Mouse (Mus musculus) E14TG2a.4 (cell line): Measurements from ENCODE around the gene Nbl1.

Experiments used
- H3K27me3 ChIP-seq: 2 replicates; pipeline ENCODE4 v1.6.1; 2014; ENCODE audit warnings: low read length, control low read depth; ENCODE audit not compliant: insufficient read depth
- H3K36me3 ChIP-seq: 2 replicates; pipeline ENCODE4 v1.6.1; 2014; ENCODE audit warnings: low read length, control low read depth; ENCODE audit not compliant: insufficient read depth
- H3K4me1 ChIP-seq: replicated peaks from 2 replicates; pipeline ENCODE4 v1.6.1; 2014; ENCODE audit warnings: low read depth, low read length, control low read depth
- H3K4me3 ChIP-seq: replicated peaks from 2 replicates; pipeline ENCODE4 v1.5.1; 2014; ENCODE audit warnings: mild to moderate bottlenecking, low read length
- H3K9me3 ChIP-seq: 2 replicates; pipeline ENCODE4 v1.6.1; 2014; ENCODE audit warnings: low read length, control low read depth
- CTCF ChIP-seq: conservative IDR thresholded peaks from 2 replicates; pipeline ENCODE4 v1.5.1; 2014; ENCODE audit warnings: low read length
- NANOG ChIP-seq: IDR thresholded peaks from 2 replicates; pipeline ENCODE4 v1.6.1; 2014; ENCODE audit warnings: borderline replicate concordance, low read length, mixed read lengths
- POU5F1 ChIP-seq: IDR thresholded peaks from 2 replicates; pipeline ENCODE4 v1.6.1; 2014; ENCODE audit warnings: low read length, borderline replicate concordance

Nbl1 gene

GRCm38 (mm10) chr4:139091478-139092355 is 1.1 kb downstream of the Nbl1 start:
- Histone ChIP-seq H3K27me3 (peaks cover 95% of the 10 kb centered on the region), H3K4me1 (peaks cover 39% of the 10 kb centered on the region), H3K4me3 (peak overlapping the region; percentile 76), H3K9me3 (peaks cover 7% of the 10 kb centered on the region; the same call in 1 of the 2 replicates), H3K36me3 (no peaks in the 10 kb centered on the region)
- TF ChIP-seq CTCF = no peak
- no peak for TF ChIP-seq NANOG
- TF ChIP-seq POU5F1 = no peak

GRCm38 (mm10) chr4:139091066-139091465 is 1.7 kb downstream of the Nbl1 start:
- H3K27me3 ChIP-seq = peaks cover 89% of the 10 kb centered on the region
- no peak for TF ChIP-seq CTCF
- no peak for TF ChIP-seq NANOG
- TF ChIP-seq POU5F1 = no peak
- peaks cover 7% of the 10 kb centered on the region; the same call in 1 of the 2 replicates for H3K9me3 ChIP-seq
- H3K4me3 ChIP-seq = no peak overlapping the region
- H3K4me1 ChIP-seq = peaks cover 39% of the 10 kb centered on the region
- no peaks in the 10 kb centered on the region for H3K36me3 ChIP-seq

- TF ChIP-seq NANOG (no peak), CTCF (no peak), POU5F1 (no peak)
- Histone ChIP-seq H3K9me3 (peaks cover 7% of the 10 kb centered on the region; the same call in 1 of the 2 replicates), H3K27me3 (peaks cover 86% of the 10 kb centered on the region), H3K4me3 (no peak overlapping the region), H3K4me1 (peaks cover 39% of the 10 kb centered on the region), H3K36me3 (no peaks in the 10 kb centered on the region)
These were observed 2.4 kb downstream of the Nbl1 start for GRCm38 (mm10) chr4:139090303-139090940.

GRCm38 (mm10) chr4:139088982-139089671 is 3.7 kb downstream of the Nbl1 start:
- H3K4me3 ChIP-seq = no peak overlapping the region
- TF ChIP-seq CTCF (no peak), NANOG (no peak), POU5F1 (no peak)
- peaks cover 86% of the 10 kb centered on the region for H3K27me3 ChIP-seq
- peaks cover 44% of the 10 kb centered on the region for H3K4me1 ChIP-seq
- H3K36me3 ChIP-seq = no peaks in the 10 kb centered on the region
- no peaks in the 10 kb centered on the region for H3K9me3 ChIP-seq

- TF ChIP-seq NANOG (no peak), CTCF (no peak), POU5F1 (no peak)
- Histone ChIP-seq H3K4me1 (peaks cover 46% of the 10 kb centered on the region), H3K27me3 (peaks cover 86% of the 10 kb centered on the region), H3K9me3 (no peaks in the 10 kb centered on the region), H3K36me3 (no peaks in the 10 kb centered on the region), H3K4me3 (no peak overlapping the region)
These were observed 5.8 kb downstream of the Nbl1 start for GRCm38 (mm10) chr4:139086984-139087383.

- no peaks in the 10 kb centered on the region for H3K36me3 ChIP-seq
- H3K9me3 ChIP-seq = no peaks in the 10 kb centered on the region
- H3K4me1 ChIP-seq = peaks cover 37% of the 10 kb centered on the region
- peaks cover 86% of the 10 kb centered on the region for H3K27me3 ChIP-seq
- TF ChIP-seq CTCF = peak; percentile 56
- no peak for TF ChIP-seq NANOG
- no peak overlapping the region for H3K4me3 ChIP-seq
These were observed 6.8 kb downstream of the Nbl1 start for GRCm38 (mm10) chr4:139086037-139086436.

- Histone ChIP-seq H3K9me3 (no peaks in the 10 kb centered on the region), H3K4me3 (no peak overlapping the region), H3K36me3 (no peaks in the 10 kb centered on the region), H3K27me3 (peaks cover 79% of the 10 kb centered on the region), H3K4me1 (peaks cover 30% of the 10 kb centered on the region)
- TF ChIP-seq POU5F1 (no peak), CTCF (no peak), NANOG (no peak)
These were observed 7.5 kb downstream of the Nbl1 start for GRCm38 (mm10) chr4:139085337-139085736.

GRCm38 (mm10) chr4:139082790-139083564 is 9.8 kb downstream of the Nbl1 start:
- H3K4me1 ChIP-seq = peaks cover 22% of the 10 kb centered on the region
- H3K9me3 ChIP-seq = no peaks in the 10 kb centered on the region

More at GRCm38 (mm10) chr4:139082790-139083564, 9.8 kb downstream of the Nbl1 start:
- Histone ChIP-seq H3K4me3 (no peak overlapping the region), H3K36me3 (no peaks in the 10 kb centered on the region), H3K27me3 (peaks cover 59% of the 10 kb centered on the region)
- TF ChIP-seq NANOG (no peak), POU5F1 (no peak), CTCF (no peak)
